Mouse (Mus musculus) liver, embryonic 16.5 days (tissue): ENCODE results near the gene Zbed4. TPM values are rescaled to one million over a fixed set of nuclear protein-coding genes. Genes with fewer than 3 reads are reported as not detected.
"Not testable (repeated sequence)": the region's sequence is repeated elsewhere in the genome, so short reads cannot be mapped to it uniquely, and the experiment has no call there.

Experiments used
- ATAC-seq: fragments of 200-750 bp; cut with Nextera tagmentation; 2 replicates; pipeline ENCODE4 v1.8.0; 2017; ENCODE audit warnings: low read depth, mild to moderate bottlenecking, moderate number of reproducible peaks, moderate library complexity
- H3K27ac ChIP-seq: fragments of 300-500 bp; sonication (generic); 2 replicates; pipeline ENCODE4 v1.5.1; 2014; ENCODE audit warnings: mild to moderate bottlenecking, low read length
- H3K27me3 ChIP-seq: fragments of 300-500 bp; sonication (generic); 2 replicates; pipeline ENCODE4 v1.6.1; 2014; ENCODE audit warnings: low read depth, low read length, mixed read lengths; ENCODE audit not compliant: control insufficient read depth, insufficient read depth
- H3K36me3 ChIP-seq: fragments of 300-500 bp; sonication (generic); 2 replicates; pipeline ENCODE4 v1.6.1; 2014; ENCODE audit warnings: mild to moderate bottlenecking; ENCODE audit not compliant: control insufficient read depth, insufficient read depth
- H3K4me1 ChIP-seq: fragments of 300-500 bp; sonication (generic); 2 replicates; pipeline ENCODE4 v1.6.1; 2014; ENCODE audit warnings: low read depth, low read length, mixed read lengths; ENCODE audit not compliant: control insufficient read depth
- H3K4me2 ChIP-seq: fragments of 300-500 bp; sonication (generic); 2 replicates; pipeline ENCODE4 v1.6.1; 2014; ENCODE audit warnings: low read depth, low read length, mixed read lengths
- H3K4me3 ChIP-seq: fragments of 300-500 bp; sonication (generic); 2 replicates; pipeline ENCODE4 v1.5.1; 2014; ENCODE audit warnings: low read depth, mild to moderate bottlenecking, low read length
- H3K9ac ChIP-seq: fragments of 300-500 bp; sonication (generic); 2 replicates; pipeline ENCODE4 v1.6.1; 2014; ENCODE audit warnings: low read depth, low read length
- H3K9me3 ChIP-seq: fragments of 300-500 bp; sonication (generic); replicated peaks from 2 replicates; pipeline ENCODE4 v1.6.1; 2016; ENCODE audit warnings: low read length; ENCODE audit not compliant: control insufficient read depth
- WGBS: fragments of 180-500 bp; shearing (Covaris S2); extraction: QIAGEN DNeasy Blood & Tissue Kit; methylation state at CpG from one replicate; pipeline ENCODE4 v1.1.7; 2014; ENCODE audit not compliant: insufficient replicate concordance; 5-methylcytosine and 5-hydroxymethylcytosine counted together
- polyA plus RNA-seq: library from polyadenylated mRNA; unstranded; fragments of >200 nt; fragmentation: Nextera tagmentation; extraction: Ambion mirVana; gene quantifications from 2 replicates; pipeline ENCODE4 v1.2.1, GENCODE M21; 2015

Gene Zbed4
- polyA plus RNA-seq, 1 experiment from 2014 or later, result 10.0 TPM

DNA sequence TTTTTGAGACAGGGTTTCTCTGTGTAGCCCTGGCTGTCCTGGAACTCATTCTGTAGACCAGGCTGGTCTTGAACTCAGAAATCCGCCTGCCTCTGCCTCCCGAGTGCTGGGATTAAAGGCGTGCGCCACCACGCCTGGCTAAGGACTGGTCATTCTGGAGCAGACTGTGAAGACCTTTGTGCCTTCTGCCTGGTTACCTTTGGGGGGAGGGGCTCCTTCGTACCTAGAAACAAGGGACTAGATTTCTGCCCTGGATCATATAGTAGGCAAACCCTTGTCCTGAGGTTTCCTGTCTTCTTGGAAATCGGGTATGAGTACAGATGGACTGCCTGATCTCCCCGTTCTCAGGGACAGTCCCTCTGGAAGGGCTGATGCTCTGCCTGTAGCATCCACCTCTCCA lies 1.8 kb upstream of the Zbed4 start:
- peaks cover 23% of the 10 kb centered on the region for H3K4me1 ChIP-seq
- H3K9me3 ChIP-seq, H3K9ac ChIP-seq, H3K4me2 ChIP-seq, H3K36me3 ChIP-seq, H3K4me3 ChIP-seq, H3K27ac ChIP-seq, ATAC-seq, H3K27me3 ChIP-seq: not testable (repeated sequence)
- 67% methylated on average over 8 of the region's 8 CpGs for WGBS

DNA sequence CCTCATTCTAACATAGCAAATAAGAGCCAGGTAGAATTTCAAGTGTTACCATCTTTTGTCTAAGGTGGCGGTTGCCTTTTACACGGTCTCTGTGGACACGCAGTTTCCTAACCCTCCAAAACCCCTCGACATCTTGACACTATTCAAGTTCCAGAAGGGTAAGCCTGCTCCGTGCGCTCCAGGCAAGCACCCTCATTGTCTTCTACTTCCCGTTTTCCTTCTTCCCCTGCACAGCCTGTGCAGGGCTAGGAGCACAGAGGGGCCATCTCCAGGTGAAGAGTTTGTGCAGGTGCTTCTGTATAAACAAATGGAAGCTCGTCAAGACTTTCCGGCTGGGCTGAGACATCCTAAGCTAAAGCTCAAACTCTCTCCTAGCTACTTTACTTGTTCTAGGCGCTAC lies 1.4 kb upstream of the Zbed4 start:
- no peak for ATAC-seq
- Histone ChIP-seq H3K4me2 (peak overlapping the region; percentile 77), H3K36me3 (0 out of 2 replicates have a peak, but pooled peaks cover 2% of the 10 kb centered on the region)

DNA sequence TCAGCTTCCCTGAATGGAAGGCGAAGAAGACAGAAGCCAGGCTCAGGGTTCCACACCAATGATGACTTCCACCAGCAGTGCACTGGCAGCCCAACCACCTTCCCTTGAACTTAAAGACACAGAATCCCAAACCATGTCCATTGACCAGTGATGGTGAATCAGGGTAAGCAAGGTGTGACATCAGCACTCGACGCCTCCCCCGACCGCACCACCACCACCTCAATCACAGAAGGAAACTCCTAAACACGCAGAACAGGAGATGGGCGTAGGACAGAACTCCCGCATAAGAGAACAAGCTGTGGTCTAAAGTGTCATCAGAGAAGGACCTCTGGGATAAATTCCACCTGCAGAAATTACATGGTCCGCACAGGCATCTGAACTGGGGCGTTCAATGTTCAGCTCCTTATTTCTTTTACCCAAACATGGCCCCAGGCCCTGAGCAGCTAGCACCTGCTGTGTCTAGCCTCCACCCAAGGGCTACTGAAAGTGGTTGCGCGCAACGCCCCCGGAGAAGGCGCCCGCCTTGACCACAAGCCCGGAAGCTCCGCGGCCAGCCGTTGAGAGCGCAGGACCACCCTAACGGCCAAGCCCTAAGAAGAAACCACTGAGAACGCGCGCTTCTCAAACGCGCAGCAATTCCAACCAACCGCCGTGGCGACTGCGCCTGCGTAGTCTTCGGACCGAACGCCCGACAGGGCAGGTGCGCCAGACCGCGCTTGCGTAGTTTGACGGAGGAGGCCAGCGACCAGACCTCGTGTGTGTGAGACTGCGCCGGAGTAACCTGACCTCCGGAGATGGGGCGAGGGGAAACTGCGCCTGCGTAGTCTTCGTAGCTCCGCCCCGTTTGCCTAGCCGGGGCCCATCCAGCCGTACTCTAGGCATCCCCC lies 540 bp upstream of the Zbed4 start:
- Histone ChIP-seq H3K4me3 (peak overlapping the region; percentile 91), H3K4me2 (peak overlapping the region; percentile 77), H3K9me3 (no peaks in the 10 kb centered on the region), H3K9ac (peak overlapping the region; percentile 76), H3K4me1 (peaks cover 23% of the 10 kb centered on the region), H3K36me3 (peaks cover 7% of the 10 kb centered on the region; the same call in 1 of the 2 replicates), H3K27ac (peak overlapping the region; percentile 93), H3K27me3 (no peaks in the 10 kb centered on the region)
- ATAC-seq, result peak; percentile 95
- 3% methylated on average over 54 of the region's 54 CpGs for WGBS

More for the DNA sequence above, 1.4 kb upstream of the Zbed4 start:
- H3K4me3 ChIP-seq, result no peak overlapping the region
- H3K4me1 ChIP-seq, result peaks cover 23% of the 10 kb centered on the region
- no peak overlapping the region; the same call in 1 of the 2 replicates for H3K27ac ChIP-seq
- H3K9ac ChIP-seq, result no peak overlapping the region
- H3K9me3 ChIP-seq, result no peaks in the 10 kb centered on the region
- H3K27me3 ChIP-seq, result no peaks in the 10 kb centered on the region
- 58% methylated on average over 10 of the region's 10 CpGs for WGBS

DNA sequence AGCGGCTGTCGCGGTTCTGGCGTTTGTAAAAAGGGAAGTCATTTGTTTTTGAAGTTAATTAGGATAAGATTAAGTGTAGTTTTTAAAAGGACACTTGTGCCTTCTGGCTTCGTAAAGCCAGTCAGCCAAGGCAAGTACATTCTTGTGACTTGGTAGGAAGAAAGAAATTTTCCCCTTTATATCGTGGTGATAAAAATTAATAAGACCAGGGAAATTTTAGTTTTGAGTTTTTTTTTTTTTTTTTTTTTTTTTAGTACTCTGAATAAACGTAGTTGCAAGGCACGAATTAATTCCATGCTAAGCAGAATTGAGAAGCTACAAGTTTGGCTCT lies 908 bp downstream of the Zbed4 start:
- Histone ChIP-seq H3K4me2 (peak overlapping the region; percentile 77), H3K9ac (peak overlapping the region; percentile 96), H3K36me3 (peaks cover 7% of the 10 kb centered on the region; the same call in 1 of the 2 replicates), H3K27ac (peak overlapping the region; percentile 94), H3K27me3 (no peaks in the 10 kb centered on the region), H3K9me3 (no peaks in the 10 kb centered on the region), H3K4me1 (peaks cover 23% of the 10 kb centered on the region), H3K4me3 (peak overlapping the region; percentile 91)
- ATAC-seq, result no peak
- under 1% methylated on average over 8 of the region's 8 CpGs for WGBS

DNA sequence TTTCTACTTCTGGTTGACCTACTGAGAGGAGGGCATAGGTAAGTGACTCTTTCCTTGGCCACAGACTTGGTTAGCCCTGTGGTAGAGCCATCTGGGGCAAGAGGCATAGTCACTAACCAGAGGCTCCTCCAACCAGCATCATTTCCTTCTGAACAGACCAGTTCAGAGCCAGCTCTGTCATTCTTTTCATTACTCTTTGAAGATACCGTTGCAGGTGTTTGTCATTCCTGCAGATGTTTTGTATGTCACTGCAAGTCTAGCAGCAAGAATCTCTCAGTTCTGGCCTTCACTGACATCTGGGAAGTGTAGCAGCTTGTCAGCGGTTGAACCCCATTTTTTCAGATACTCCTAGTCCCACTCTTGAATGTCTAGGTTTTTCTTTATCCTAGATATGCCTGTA lies 3.4 kb downstream of the Zbed4 start:
- no peak overlapping the region for H3K4me3 ChIP-seq
- no peak for ATAC-seq
- no peak overlapping the region for H3K27ac ChIP-seq
- peaks cover 7% of the 10 kb centered on the region; the same call in 1 of the 2 replicates for H3K36me3 ChIP-seq
- peaks cover 22% of the 10 kb centered on the region for H3K4me1 ChIP-seq
- no peak overlapping the region for H3K9ac ChIP-seq
- H3K27me3 ChIP-seq, result no peaks in the 10 kb centered on the region
- H3K4me2 ChIP-seq, result no peak overlapping the region
- no peaks in the 10 kb centered on the region for H3K9me3 ChIP-seq
- WGBS, result 85% methylated on average over 2 of the region's 2 CpGs

DNA sequence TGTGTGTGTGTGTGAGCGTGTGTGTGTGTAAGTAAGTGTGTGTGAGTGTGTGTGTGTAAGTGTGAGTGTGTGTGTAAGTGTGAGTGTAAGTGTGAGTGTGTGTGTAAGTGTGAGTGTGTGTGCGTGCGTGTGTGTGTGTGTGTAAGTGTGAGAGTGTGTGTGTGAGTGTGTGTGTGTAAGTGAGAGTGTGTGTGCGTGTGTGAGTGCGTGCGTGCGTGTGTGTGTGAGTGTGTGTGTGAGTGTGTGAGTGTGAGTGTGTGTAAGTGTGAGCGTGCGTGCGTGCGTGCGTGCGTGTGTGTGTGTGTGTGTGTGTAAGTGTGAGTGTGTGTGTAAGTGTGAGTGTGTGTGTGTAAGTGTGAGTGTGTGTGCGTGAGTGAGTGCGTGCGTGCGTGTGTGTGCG lies 4.3 kb downstream of the Zbed4 start:
- WGBS, result 97% methylated on average over 18 of the region's 18 CpGs

DNA sequence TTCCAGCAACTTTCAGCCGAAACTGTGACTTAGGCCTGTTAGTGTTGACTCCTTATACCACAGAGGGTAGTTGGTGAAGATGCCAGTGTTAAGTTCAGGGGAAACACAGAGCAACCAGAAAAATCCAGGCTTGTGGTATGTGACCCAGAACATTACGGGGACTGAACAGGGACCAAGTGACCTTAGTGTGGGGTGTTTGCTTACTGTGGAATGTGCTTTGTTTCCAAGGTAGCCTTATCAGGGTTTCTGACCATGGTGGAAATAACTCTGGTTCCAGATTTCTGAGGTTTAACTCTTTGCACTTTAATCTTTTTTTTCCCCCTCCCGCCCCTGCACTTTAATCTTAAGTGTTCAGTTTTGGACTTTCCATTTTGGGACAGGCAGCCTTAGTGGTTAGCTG lies 6.6 kb downstream of the Zbed4 start:
- Histone ChIP-seq H3K9ac (no peak overlapping the region), H3K4me3 (no peak overlapping the region), H3K9me3 (no peaks in the 10 kb centered on the region), H3K36me3 (peaks cover 15% of the 10 kb centered on the region; the same call in 1 of the 2 replicates), H3K27me3 (no peaks in the 10 kb centered on the region), H3K4me2 (no peak overlapping the region), H3K4me1 (peaks cover 27% of the 10 kb centered on the region), H3K27ac (peak overlapping the region; percentile 26)
- WGBS, result 61% methylated on average over 3 of the region's 3 CpGs
- ATAC-seq, result no peak

More for the DNA sequence above, 4.3 kb downstream of the Zbed4 start:
- Histone ChIP-seq H3K4me1 (peaks cover 13% of the 10 kb centered on the region), H3K9ac (no peak overlapping the region), H3K9me3 (no peaks in the 10 kb centered on the region), H3K4me2 (no peak overlapping the region), H3K36me3 (peaks cover 11% of the 10 kb centered on the region; the same call in 1 of the 2 replicates), H3K27ac (no peak overlapping the region), H3K27me3 (no peaks in the 10 kb centered on the region), H3K4me3 (no peak overlapping the region)
- ATAC-seq, result no peak

DNA sequence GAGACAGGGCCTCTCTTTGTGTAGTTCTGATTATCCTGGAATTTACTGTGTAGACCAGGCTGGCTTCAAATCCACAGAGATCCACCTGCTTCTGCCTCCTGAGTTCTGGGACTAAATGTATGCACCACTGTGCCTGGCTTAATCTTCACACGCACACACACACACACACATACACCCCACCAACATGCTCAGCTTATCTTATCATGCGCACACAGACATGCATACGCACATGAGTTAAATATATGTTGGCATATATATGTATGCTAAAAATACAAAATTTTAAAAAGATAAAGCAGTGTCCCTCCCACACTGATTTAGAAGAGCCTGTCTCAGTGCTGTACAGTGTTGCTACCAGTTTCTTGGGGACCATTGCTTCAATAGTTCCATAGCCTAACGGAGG lies 10.1 kb downstream of the Zbed4 start:
- peak overlapping the region; percentile 21; the same call in 1 of the 2 replicates for H3K4me2 ChIP-seq
- no peak overlapping the region for H3K9ac ChIP-seq
- no peaks in the 10 kb centered on the region for H3K9me3 ChIP-seq
- ATAC-seq, result peak; percentile 99
- H3K27me3 ChIP-seq, result no peaks in the 10 kb centered on the region
- peak overlapping the region; percentile 80 for H3K27ac ChIP-seq
- H3K36me3 ChIP-seq, result peaks cover 9% of the 10 kb centered on the region; the same call in 1 of the 2 replicates
- WGBS, result 50% methylated on average over 4 of the region's 4 CpGs
- no peak overlapping the region for H3K4me3 ChIP-seq
- H3K4me1 ChIP-seq, result peaks cover 17% of the 10 kb centered on the region

DNA sequence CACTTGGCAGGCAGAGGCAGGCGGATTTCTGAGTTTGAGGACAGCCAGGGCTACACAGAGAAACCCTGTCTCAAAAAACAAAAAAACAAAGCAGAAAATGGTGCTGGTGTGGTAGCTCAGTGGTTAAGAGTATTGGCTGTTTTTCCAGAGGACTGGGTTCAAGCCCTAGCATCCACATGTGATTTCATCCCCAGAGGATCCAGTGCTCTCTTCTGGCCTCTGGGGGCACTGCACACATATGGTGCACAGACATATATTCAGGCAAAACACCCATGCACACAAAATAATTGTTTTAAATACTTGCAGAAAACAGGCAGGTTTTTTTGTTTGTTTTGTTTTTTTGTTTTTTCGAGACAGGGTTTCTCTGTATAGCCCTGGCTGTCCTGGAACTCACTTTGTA lies 14.7 kb downstream of the Zbed4 start:
- not testable (repeated sequence) for H3K36me3 ChIP-seq, ATAC-seq, H3K4me2 ChIP-seq, H3K27ac ChIP-seq, H3K9ac ChIP-seq, H3K9me3 ChIP-seq, H3K27me3 ChIP-seq, H3K4me3 ChIP-seq
- peaks cover 16% of the 10 kb centered on the region for H3K4me1 ChIP-seq
- WGBS, result 90% methylated on average over 2 of the region's 2 CpGs
